Mouse (Mus musculus) bone marrow macrophage, adult 2 months (primary cell): ENCODE measurements around the gene Me3.

Experiments used
- CTCF ChIP-seq: IDR thresholded peaks from 2 replicates; pipeline ENCODE4 v1.5.1; 2012; ENCODE audit warnings: low read depth, mild to moderate bottlenecking, low read length, moderate library complexity
- POLR2A ChIP-seq: IDR thresholded peaks from 2 replicates; pipeline ENCODE4 v1.6.1; 2012; ENCODE audit warnings: mild to moderate bottlenecking, low read depth, low read length, borderline replicate concordance

- TF ChIP-seq CTCF (no peak), POLR2A (no peak)
Observed at GRCm38 (mm10) chr7:89855196-89855595, 223.0 kb downstream of the Me3 start.
